Mouse (Mus musculus) frontal cortex, postnatal 10 days (tissue): Measurements from ENCODE around the gene Chd9.
A peak's percentile ranks its signal among the peaks of the same experiment; 100 is the strongest.
"Not testable (repeated sequence)": the region's sequence is repeated elsewhere in the genome, so short reads cannot be mapped to it uniquely, and the experiment has no call there.

Source experiments
- DNase-seq, 2 experiments: peaks; one replicate each; pipeline ENCODE4 v3.0.0; 2022; ENCODE audit warnings: low spot score in 2 of 2, mixed read lengths in 1 of 2

Gene Chd9

GRCm38 (mm10) chr8:90907848-90908551, 79.8 kb downstream of the Chd9 start:
- DNase-seq = peak; percentile 92

DNA sequence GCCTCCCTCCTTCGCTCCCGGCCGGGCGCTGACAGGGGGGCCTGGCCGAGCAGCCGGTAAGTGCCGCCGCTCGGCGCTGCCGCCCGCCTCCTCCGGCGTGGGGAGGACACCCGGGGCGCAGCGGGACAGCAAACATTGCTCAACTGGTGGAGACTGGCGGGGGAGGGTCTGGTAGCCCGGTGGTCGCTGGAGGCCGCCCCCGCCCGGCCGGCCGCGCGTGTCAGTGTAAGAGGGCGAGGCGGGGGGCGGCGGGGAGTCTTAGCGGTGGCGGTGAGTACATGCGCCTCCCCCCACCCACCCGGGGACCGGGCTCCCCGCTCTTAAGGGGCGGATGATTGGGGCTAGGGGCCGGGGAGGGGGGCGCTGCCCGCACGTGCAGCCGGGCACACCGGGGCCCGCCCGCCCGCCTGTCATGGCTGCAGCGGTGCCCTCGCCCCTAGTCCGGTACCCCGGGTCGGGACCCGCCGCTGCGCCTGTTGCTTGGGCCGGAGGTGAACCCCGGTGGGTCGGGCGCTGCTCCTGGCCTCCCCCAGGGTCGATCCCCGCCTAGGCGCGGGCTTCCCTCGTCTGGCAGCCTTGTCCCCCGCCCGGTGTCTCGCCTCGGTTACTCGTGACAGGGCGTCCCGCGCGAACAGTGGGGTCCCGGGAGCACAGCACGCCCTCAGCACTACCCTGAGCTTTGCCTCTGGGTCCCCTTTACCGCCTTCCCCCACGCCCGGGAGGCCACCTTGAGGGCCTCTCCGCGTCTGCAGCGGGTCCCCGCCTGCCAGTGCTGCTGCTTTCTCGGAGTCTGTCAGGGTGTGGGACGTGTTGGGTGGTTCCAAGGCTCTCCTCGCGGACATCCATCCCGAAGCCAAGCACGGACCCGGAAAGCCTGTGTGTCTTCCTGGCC, 80.7 kb downstream of the Chd9 start:
- peak; percentile 43 to 63 for DNase-seq

GRCm38 (mm10) chr8:90923158-90923905, 95.2 kb downstream of the Chd9 start:
- no peak for DNase-seq

DNA sequence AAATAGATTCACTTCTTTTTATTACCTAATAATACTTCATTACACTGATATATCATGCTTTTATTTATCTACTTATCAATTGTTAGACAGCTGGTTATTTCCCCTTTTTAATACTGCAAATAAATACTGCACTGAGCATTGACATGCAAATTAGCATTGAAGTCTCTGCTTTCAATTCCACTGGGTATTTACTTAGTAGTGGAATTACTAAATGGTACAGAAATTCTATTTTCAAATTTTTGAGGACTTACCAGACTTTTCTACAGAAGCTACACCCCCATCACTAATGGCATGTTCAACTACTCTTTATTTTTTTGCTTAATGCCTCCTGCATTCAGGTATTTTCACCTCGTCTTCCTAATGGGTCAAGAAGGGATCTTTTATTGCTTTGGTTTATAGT, 100.3 kb downstream of the Chd9 start:
- DNase-seq = no peak

DNA sequence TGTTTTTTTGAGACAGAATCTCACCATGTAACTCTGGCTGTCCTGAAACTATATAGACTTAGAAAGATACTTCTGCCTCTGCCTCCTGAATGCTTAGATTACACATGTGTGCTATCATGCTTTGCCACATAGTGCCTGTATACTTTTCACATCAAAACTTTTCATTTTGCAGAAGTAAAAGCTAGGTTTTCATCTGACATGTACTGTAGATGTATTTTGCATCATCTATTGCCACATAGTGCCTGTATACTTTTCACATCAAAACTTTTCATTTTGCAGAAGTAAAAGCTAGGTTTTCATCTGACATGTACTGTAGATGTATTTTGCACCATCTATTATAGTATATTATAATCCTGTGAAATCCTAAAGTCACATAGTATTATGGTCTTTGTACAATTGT, 102.0 kb downstream of the Chd9 start:
- not testable (repeated sequence) for DNase-seq

DNA sequence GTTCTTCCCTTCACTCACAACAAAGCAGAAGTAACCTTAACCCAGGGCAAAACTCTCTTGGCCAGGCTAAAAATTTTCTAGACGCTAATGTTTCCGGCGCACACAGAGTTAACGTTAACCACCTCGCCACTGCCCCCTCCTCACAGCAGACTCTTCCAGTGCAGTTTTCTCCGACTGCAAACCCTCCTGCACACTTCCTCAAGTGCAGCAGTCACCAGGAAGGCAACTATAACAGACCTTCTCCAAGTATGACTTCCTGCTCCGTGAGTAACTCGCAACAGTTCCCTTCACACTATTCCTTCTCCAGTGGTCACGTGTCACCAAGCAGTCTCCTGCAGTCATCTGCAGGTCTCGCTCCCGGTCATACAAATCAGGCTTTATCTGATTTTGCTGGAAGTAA, 104.8 kb downstream of the Chd9 start:
- DNase-seq = no peak

GRCm38 (mm10) chr8:90934786-90935185, 106.6 kb downstream of the Chd9 start:
- DNase-seq = no peak

DNA sequence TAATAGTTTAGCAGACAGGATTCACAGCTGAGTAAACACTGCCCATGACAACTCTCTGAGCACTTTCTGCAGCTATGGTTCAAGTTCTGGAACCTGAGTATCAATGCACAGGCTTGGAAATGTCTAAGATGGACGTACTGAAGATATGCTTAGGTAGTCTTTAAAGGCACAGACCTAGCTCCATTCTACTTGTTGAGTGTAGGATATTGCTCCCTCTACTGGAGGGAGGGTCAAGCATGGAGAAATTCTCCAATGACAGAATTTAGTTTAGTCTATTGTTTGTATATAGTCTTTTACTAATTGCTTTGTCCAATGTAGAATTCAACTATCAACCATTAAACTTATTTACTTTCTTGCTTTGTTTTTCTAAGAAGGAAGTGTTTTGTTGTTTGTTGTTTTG, 108.7 kb downstream of the Chd9 start:
- no peak for DNase-seq

DNA sequence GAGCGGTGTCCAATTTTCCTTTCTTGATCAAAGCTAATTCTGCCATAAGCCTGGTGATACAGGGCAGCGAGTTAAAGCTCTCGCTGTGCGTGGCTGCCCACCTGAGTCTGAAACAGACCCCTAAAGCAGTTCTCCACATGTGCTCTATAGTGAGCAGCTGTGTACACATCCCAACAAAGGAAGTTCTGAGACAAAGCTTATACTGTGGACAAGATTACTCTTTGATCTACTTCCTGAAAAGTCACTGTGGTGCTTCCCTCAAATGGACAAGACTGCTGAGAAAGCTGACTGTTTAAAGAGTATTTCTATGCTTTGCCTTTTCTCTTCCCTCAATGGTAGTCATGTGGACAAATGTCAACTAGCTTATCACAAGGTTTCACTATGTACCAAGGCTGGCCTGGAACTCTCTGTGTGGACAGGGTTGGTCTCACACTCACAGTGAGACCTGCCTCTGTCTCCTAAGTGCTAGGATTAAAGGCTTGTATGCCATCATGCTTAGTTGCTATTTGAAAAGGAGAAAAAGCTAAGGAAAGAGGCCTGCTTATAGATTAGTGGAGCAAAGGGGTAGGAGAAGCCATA, 110.3 kb downstream of the Chd9 start:
- DNase-seq = no peak

GRCm38 (mm10) chr8:90939867-90940266, 111.7 kb downstream of the Chd9 start:
- no peak for DNase-seq

DNA sequence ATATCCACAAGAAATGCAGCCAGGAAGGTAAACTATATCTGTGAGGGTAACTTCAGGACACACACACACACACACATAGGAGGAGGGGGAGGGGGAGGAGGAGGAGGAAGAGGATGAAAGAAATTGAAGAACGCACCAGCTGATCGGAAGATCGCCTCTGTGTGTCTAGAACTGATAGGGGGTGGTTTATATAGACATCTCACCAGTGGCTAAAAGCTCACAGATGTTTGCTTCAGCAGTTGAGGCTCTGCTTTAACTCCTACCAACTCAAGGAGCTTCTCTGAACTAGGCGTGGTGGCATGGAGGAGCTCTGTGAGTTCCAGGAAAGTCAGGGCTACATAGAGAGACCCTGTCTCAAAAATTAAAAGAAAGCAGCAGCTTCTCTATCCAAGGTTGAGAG, 115.6 kb downstream of the Chd9 start:
- DNase-seq = no peak

- DNase-seq = peak; percentile 62 to 75
These were observed 126.9 kb downstream of the Chd9 start for GRCm38 (mm10) chr8:90954802-90955760.

- no peak for DNase-seq
These were observed 127.6 kb downstream of the Chd9 start for GRCm38 (mm10) chr8:90955761-90956136.

DNA sequence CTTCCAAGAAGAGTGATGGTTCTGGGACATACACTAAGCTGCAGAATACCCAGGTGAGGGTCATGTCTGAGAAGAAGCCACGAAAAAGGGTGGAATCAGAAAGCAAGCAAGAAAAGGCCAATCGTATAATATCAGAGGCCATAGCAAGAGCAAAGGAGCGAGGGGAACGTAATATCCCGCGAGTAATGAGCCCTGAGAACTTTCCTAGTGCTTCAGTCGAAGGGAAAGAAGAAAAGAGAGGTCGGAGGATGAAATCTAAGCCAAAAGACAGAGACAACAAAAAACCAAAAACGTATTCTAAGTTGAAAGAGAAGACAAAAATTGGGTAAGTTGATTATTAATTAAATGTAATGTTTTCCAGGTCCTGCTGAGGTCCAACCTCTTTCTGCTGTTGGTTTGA, 128.2 kb downstream of the Chd9 start:
- DNase-seq = no peak

GRCm38 (mm10) chr8:90957711-90958110, 129.6 kb downstream of the Chd9 start:
- DNase-seq = no peak

DNA sequence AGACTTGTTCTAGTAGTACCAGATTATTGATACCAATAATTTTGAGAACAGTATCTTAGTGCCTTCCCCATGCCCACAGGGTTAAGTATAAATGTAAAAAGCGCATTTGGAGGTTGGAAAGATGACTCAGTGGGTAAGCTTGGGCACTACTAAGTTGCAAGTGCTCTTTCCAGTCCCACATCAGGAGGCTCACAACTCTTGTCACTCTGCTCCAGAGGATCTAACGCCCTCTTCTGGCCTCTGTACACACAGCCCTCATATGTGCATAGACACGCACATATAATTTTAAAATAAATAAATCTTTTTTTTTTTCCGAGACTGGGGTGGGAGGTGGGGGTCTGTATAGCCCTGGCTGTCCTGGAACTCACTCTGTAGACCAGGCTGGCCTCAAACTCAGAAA, 131.6 kb downstream of the Chd9 start:
- no peak for DNase-seq

GRCm38 (mm10) chr8:90961603-90962002, 133.5 kb downstream of the Chd9 start:
- DNase-seq = no peak

GRCm38 (mm10) chr8:90964044-90964443, 135.9 kb downstream of the Chd9 start:
- DNase-seq = no peak

DNA sequence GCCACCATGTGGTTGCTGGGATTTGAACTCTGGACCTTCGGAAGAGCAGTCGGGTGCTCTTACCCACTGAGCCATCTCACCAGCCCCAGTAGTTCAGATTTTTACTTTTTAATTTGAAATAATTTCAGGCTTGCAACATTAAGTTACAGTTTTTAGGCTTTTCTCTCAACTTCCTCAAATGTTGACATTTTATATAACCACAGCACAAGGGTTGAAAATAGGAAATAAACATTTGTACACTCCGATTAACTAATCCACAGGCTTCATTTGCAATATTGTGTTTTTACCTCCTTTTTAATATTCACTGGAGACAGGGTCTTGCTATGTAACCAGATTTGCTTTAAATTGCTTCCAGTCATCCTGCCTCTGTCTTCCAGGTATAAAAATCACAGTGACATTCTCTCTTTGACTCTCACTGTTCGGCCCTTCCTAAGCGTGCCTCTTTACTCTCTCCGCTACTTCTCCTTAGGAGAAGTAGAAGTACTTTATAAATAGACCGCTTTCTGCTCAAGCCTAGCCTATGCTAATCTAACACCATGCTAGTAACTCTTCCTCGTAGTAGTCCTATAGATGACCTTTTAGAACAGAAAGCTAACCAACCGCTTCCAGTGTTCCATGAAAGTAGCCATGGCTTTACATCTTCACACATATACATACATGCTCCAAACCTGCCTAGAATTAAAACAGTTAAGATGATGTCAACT, 137.5 kb downstream of the Chd9 start:
- DNase-seq = no peak

DNA sequence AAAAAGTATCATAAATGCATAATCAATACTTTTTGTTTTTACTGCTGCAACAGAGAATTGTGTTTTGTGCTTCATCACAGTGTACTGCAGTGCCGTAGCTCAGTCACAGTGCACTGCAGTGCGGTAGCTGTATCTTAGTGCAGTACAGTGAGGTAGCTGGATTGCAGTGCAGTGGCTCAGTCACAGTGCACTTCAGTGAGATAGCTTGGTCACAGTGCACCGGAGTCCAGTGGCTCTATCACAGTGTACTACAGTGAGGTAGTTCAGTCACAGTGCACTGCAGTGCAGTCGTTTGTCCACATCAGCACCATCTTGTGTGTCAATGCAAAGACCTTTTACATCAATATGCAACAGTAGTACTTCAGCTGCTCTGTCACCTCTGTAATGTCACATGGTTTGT, 140.2 kb downstream of the Chd9 start:
- DNase-seq = no peak
